Mouse (Mus musculus) stomach, postnatal 0 days (tissue): ENCODE results near the gene 2810004N23Rik. TPM values are rescaled to one million over a fixed set of nuclear protein-coding genes. Genes with fewer than 3 reads are reported as not detected.
A peak's percentile ranks its signal among the peaks of the same experiment; 100 is the strongest.
"Not testable (repeated sequence)": the region's sequence is repeated elsewhere in the genome, so short reads cannot be mapped to it uniquely, and the experiment has no call there.

Source experiments
- ATAC-seq: fragments of 200-750 bp; cut with Nextera tagmentation; 2 replicates; pipeline ENCODE4 v1.8.0; 2017; ENCODE audit not compliant: low FRiP score, low TSS enrichment
- DNase-seq: peaks from one replicate; pipeline ENCODE4 v3.0.0-alpha.2; 2016; ENCODE audit warnings: low spot score
- H3K27ac ChIP-seq: fragments of 300-500 bp; sonication (generic); replicated peaks from 2 replicates; pipeline ENCODE4 v1.5.1; 2014; ENCODE audit warnings: mild to moderate bottlenecking, control low read depth
- H3K27me3 ChIP-seq: fragments of 300-500 bp; sonication (generic); 2 replicates; pipeline ENCODE4 v1.6.1; 2014; ENCODE audit warnings: low read length; ENCODE audit not compliant: control insufficient read depth, insufficient read depth
- H3K36me3 ChIP-seq: fragments of 300-500 bp; sonication (generic); 2 replicates; pipeline ENCODE4 v1.6.1; 2014; ENCODE audit warnings: low read length, mixed read lengths; ENCODE audit not compliant: control insufficient read depth, insufficient read depth
- H3K4me1 ChIP-seq: fragments of 300-500 bp; sonication (generic); replicated peaks from 2 replicates; pipeline ENCODE4 v1.6.1; 2014; ENCODE audit warnings: antibody characterized with exemption; ENCODE audit not compliant: control insufficient read depth, insufficient read depth
- H3K4me2 ChIP-seq: fragments of 300-500 bp; sonication (generic); replicated peaks from 2 replicates; pipeline ENCODE4 v1.6.1; 2014; ENCODE audit warnings: low read depth, mild to moderate bottlenecking, control low read depth, moderate library complexity
- H3K4me3 ChIP-seq: fragments of 300-500 bp; sonication (generic); 2 replicates; pipeline ENCODE4 v1.5.1; 2014; ENCODE audit warnings: low read depth, low read length, control low read depth
- H3K9ac ChIP-seq: fragments of 300-500 bp; sonication (generic); 2 replicates; pipeline ENCODE4 v1.6.1; 2014; ENCODE audit warnings: mild to moderate bottlenecking, low read length, control low read depth, mixed read lengths
- H3K9me3 ChIP-seq: fragments of 300-500 bp; sonication (generic); 2 replicates; pipeline ENCODE4 v1.6.1; 2016; ENCODE audit warnings: low read length; ENCODE audit not compliant: control insufficient read depth
- CTCF ChIP-seq: IDR thresholded peaks from 2 replicates; pipeline ENCODE4 v1.5.1; 2016; ENCODE audit warnings: antibody characterized with exemption, low read depth, mild to moderate bottlenecking, moderate library complexity
- EP300 ChIP-seq: optimal IDR thresholded peaks from 2 replicates; pipeline ENCODE3; 2016; ENCODE audit warnings: antibody characterized with exemption
- WGBS: fragments of 180-500 bp; shearing (Covaris S2); extraction: QIAGEN DNeasy Blood & Tissue Kit; methylation state at CpG from one replicate; pipeline ENCODE4 v1.1.7; 2014; 5-methylcytosine and 5-hydroxymethylcytosine counted together
- polyA plus RNA-seq: library from polyadenylated mRNA; unstranded; fragments of >200 nt; fragmentation: Nextera tagmentation; extraction: Ambion mirVana; gene quantifications from 2 replicates; pipeline ENCODE4 v1.2.1, GENCODE M21; 2015

The 2810004N23Rik gene
- polyA plus RNA-seq, 1 experiment from 2014 or later, result 20.2 TPM

DNA sequence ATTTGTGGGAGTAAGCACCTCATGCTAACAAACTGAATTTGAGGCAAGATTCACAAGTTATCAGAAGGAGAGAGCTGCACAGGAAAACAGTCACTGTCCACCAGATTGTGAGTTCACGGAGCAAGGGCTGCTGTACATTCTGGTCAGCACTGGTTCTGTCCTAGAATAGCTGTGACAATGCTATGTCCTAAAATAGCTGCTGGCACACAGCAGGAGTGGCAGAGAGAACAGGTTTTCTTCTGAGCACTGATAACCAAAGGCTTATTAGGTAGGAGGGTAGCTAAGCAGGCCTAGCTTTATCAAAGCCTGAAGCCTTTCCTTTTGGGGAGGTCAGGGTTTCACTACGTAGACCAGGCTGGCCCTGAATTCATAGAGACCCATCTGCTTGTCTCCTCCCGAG lies 2.7 kb downstream of the 2810004N23Rik start:
- H3K9ac ChIP-seq, result no peak overlapping the region
- H3K4me2 ChIP-seq, result no peak overlapping the region
- H3K4me3 ChIP-seq, result no peak overlapping the region
- WGBS, result 98% methylated on average over 3 of the region's 3 CpGs
- DNase-seq, result no peak
- H3K9me3 ChIP-seq, result no peaks in the 10 kb centered on the region
- no peak for TF ChIP-seq EP300
- no peak for TF ChIP-seq CTCF
- H3K27ac ChIP-seq, result no peak overlapping the region
- no peak for ATAC-seq
- H3K4me1 ChIP-seq, result peaks cover 5% of the 10 kb centered on the region
- H3K36me3 ChIP-seq, result peaks cover 9% of the 10 kb centered on the region
- H3K27me3 ChIP-seq, result no peaks in the 10 kb centered on the region

DNA sequence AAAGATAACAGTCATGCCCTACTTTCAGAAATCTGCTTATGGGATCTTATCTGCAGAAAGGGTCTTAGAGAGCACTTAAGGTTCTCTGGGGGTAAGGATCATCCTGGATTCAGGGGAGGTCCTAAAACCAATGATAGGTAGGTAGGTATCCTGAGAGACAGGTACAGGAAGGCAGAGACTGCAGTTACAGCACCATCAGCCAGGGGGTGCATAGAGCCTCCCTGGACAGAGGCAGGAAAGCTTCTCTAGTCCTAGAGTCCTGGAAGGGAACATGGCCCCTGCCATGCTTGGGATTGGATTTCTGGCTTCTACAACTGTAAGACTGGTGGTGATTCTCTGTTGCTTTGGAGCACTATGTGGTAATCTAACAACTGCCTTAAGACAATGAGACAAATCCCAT lies 3.5 kb downstream of the 2810004N23Rik start:
- peak; percentile 45 for DNase-seq
- TF ChIP-seq CTCF (peak; percentile 69), EP300 (no peak)
- H3K27ac ChIP-seq, result no peak overlapping the region
- no peak overlapping the region for H3K4me2 ChIP-seq
- no peak for ATAC-seq
- H3K36me3 ChIP-seq, result peaks cover 9% of the 10 kb centered on the region
- no peak overlapping the region for H3K4me3 ChIP-seq
- no peaks in the 10 kb centered on the region for H3K9me3 ChIP-seq
- H3K4me1 ChIP-seq, result peaks cover 5% of the 10 kb centered on the region
- H3K27me3 ChIP-seq, result no peaks in the 10 kb centered on the region
- H3K9ac ChIP-seq, result no peak overlapping the region

DNA sequence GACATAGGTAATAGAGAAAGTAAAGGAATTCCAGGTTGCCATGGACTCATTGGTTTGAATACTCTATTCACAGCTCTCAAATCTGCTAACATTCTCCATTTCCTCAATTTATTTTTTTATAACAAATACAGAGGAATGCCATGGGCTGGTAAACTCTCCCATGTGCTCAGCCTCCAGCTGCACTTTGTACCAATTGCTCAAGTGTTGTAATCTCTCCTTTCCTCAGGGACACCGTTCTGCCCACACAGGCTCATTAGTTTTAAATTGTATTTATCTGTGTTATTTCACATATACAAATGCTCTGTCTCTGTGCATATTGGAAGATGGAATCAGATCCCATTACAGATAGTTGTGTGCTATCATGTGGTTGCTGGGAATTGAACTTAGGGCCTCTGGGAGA lies 9.4 kb downstream of the 2810004N23Rik start:
- DNase-seq (no peak), ATAC-seq (no peak)
- WGBS, result 98% methylated on average over 1 of the region's 1 CpGs
- no peak overlapping the region for H3K4me2 ChIP-seq
- no peaks in the 10 kb centered on the region for H3K9me3 ChIP-seq
- H3K27ac ChIP-seq, result no peak overlapping the region
- no peak overlapping the region for H3K9ac ChIP-seq
- peaks cover 9% of the 10 kb centered on the region for H3K36me3 ChIP-seq
- H3K4me3 ChIP-seq, result no peak overlapping the region
- no peaks in the 10 kb centered on the region for H3K4me1 ChIP-seq
- TF ChIP-seq EP300 (no peak), CTCF (no peak)
- H3K27me3 ChIP-seq, result no peaks in the 10 kb centered on the region

DNA sequence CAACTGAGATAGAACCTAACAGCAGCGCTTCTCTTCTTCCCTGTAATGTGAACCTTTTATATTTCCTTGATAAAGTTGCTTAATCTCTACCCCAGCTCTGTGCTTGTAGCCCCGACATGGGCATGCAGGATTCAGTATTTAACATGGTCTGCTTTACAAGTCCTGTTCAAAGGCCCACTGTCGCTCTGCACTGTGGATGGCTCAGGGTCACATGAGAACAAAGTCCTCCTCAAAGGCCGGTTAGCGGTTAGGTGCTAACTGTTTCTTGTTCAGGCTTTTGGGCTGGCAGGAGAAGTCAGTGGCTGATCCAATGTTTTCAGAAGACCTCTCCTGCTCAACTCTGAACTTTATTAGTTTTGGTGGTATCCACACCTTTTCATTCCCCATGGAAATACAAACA lies 17.3 kb downstream of the 2810004N23Rik start:
- no peaks in the 10 kb centered on the region for H3K4me1 ChIP-seq
- ATAC-seq (no peak), DNase-seq (no peak)
- 87% methylated on average over 5 of the region's 5 CpGs for WGBS
- H3K4me2 ChIP-seq, result no peak overlapping the region
- H3K4me3 ChIP-seq, result no peak overlapping the region
- H3K27me3 ChIP-seq, result no peaks in the 10 kb centered on the region
- H3K9ac ChIP-seq, result no peak overlapping the region
- no peak overlapping the region for H3K27ac ChIP-seq
- no peaks in the 10 kb centered on the region for H3K9me3 ChIP-seq
- TF ChIP-seq EP300 (no peak), CTCF (no peak)
- H3K36me3 ChIP-seq, result no peaks in the 10 kb centered on the region

DNA sequence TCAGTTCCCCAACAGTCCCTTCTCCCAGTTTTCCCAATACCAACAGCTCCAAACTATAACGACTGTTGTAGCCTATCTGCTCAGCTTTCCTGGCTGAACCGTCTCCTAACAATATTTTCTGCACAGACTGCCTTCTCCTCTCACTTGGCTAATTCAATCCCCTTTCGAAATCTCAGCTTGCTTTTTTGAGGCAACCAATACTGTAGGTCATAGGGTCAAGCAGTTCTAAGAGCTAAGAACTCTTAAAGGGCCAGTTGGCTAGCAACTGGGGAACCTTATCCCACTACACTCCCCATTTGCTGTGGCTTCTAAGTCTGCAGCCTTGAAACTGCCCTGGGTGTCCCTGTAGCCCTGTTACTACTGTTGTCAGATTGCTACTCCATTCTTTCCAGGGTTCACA lies 17.8 kb downstream of the 2810004N23Rik start:
- TF ChIP-seq CTCF, result no peak
- TF ChIP-seq EP300, result no peak
- Histone ChIP-seq H3K9ac (no peak overlapping the region), H3K27ac (no peak overlapping the region), H3K36me3 (peaks cover 2% of the 10 kb centered on the region), H3K4me3 (no peak overlapping the region), H3K27me3 (no peaks in the 10 kb centered on the region), H3K4me1 (no peaks in the 10 kb centered on the region), H3K4me2 (no peak overlapping the region), H3K9me3 (no peaks in the 10 kb centered on the region)
- ATAC-seq (no peak), DNase-seq (no peak)
- 63% methylated on average over 3 of the region's 3 CpGs for WGBS

DNA sequence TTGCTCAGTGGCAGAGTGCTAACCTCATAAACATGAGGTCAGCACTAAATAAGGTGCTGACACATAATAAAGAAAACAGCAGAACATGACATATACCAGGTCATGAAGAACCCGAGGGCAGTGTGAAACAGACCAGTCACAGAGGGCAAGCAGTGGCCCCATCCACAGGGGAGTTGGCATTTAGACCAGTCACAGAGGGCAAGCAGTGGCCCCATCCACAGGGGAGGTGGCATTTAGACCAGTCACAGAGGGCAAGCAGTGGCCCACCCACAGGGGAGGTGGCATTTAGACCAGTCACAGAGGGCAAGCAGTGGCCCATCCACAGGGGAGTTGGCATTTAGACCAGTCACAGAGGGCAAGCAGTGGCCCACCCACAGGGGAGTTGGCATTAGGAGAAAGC lies 20.0 kb downstream of the 2810004N23Rik start:
- WGBS, result 65% methylated on average over 1 of the region's 1 CpGs

More for the DNA sequence above, 20.0 kb downstream of the 2810004N23Rik start:
- H3K4me1 ChIP-seq, H3K9ac ChIP-seq, H3K9me3 ChIP-seq, H3K27ac ChIP-seq, ATAC-seq, H3K27me3 ChIP-seq, DNase-seq, H3K4me2 ChIP-seq, H3K4me3 ChIP-seq: not testable (repeated sequence)
- H3K36me3 ChIP-seq, result peaks cover 13% of the 10 kb centered on the region
